Mouse (Mus musculus): ENCODE measurements around the gene Esrrg. TPM values are rescaled to one million over a fixed set of nuclear protein-coding genes. Genes with fewer than 3 reads are reported as not detected.

Esrrg gene
- polyA plus RNA-seq, 1 experiment, result 0.54 TPM

DNA sequence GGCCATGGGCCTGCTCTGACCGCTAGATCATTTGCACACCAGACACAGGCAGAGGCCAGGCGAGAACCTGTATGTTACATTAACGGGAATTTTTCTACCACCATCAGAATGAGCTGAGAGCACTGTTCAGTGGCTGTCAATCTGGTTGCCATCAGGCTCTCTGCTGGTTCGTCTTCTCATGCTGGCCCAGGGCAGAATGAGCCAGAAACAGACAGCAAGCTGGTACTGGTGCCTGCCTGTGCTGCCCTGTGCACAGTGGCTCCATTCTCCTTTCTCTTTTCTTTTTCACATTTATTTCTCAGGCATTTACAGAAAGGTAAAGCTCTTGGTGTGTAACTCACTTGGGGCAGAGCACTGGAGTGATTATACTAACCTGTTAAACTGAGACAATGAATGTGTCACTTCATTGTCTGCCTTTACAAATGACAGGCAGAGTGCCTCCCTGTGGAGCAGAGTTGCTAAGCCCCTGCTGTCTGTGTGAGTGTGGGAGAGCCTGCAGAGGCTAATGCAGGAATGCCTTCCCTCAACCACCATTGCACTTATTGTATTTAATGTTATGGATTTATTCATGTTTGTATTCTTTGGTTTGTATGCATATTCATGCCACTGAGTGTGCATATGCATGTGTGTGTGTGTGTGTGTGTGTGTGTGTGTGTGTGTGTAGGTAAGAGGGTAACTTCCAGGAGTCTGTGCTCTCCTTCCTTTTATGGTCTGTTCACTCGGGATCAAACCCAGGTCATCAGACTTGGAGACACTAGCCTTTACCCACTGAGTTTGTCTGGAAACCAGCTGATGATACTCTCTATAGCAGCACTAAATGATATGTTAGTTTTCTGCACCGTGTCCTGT, 651.9 kb downstream of the Esrrg start:
- Histone ChIP-seq H3K27ac (ENCODE audit: insufficient read depth, low read length) (no peak overlapping the region), H3K4me3 (ENCODE audit: insufficient read depth, low read length) (no peak overlapping the region), H3K4me1 (ENCODE audit: control insufficient read depth, insufficient read depth, low read length) (no peaks in the 10 kb centered on the region)
- TF ChIP-seq CTCF (IDR thresholded peaks at IDR 0.05; ENCODE audit: borderline replicate concordance, insufficient read depth, low read length), result no peak
- TF ChIP-seq POLR2A (IDR thresholded peaks at IDR 0.05; ENCODE audit: low read depth, low read length), result no peak

DNA sequence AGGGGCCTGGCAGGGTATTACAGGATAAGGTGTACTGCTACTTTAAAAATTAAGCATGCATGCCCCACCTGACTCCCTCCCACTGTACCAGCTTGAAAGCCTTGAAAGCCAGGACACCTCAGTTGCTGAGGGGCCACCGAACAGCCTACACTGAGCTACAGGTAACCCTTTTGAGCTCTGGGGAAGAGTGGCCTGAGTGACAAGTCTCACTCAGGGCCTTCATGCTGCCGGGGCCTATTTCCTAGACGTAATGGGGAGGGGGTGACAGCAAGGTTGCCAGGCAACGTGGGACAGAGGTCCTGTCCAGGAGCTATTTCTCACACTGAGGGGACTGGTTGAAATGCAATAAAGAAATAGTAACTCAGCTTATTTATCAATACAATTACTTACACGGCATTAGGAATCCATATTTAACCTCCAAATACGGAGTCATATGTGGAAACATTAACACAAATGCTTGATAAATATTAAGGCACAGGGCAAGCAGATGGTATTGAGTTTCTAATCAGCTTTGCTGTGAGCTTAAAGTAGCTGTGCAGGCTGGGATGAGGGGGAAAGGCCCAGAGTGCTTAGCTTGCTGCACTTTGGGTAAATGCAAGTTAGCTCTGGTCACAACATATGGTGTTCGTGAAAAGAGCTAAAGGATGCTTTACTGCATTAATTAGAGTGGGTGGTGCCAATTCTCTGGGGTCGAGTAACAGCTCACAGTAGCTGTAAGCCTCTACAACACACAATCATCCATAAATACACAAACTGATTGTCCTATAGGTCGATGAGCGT, 653.5 kb downstream of the Esrrg start, which contains the start of gene Ush2a:
Gene Ush2a, plus strand, starts transcription at position 121 of the 780 bp plus-strand sequence.
- Histone ChIP-seq H3K4me1 (ENCODE audit: control insufficient read depth, insufficient read depth, low read length) (no peaks in the 10 kb centered on the region), H3K4me3 (ENCODE audit: insufficient read depth, low read length) (no peak within 1 kb of the TSS), H3K27ac (ENCODE audit: insufficient read depth, low read length) (no peak within 1 kb of the TSS)
- TF ChIP-seq POLR2A (IDR thresholded peaks at IDR 0.05; ENCODE audit: low read depth, low read length) (no peak), CTCF (IDR thresholded peaks at IDR 0.05; ENCODE audit: borderline replicate concordance, insufficient read depth, low read length) (no peak)

Data from embryonic fibroblast, embryonic 13.5 days (primary cell).